Mouse (Mus musculus) embryonic fibroblast, embryonic 13.5 days (primary cell): ENCODE measurements at regions not wholly inside any gene's neighbourhood (a gene's known extent, or its start where the extent isn't known, plus 50 kb on each side); places are given as distances from the start of the nearest gene placed in this dataset.

Source experiments
- CTCF ChIP-seq: IDR thresholded peaks from 2 replicates; pipeline ENCODE4 v1.5.1; 2011; ENCODE audit warnings: mild to moderate bottlenecking, control low read depth, low read length, moderate library complexity, borderline replicate concordance; ENCODE audit not compliant: insufficient read depth
- POLR2A ChIP-seq: IDR thresholded peaks from 2 replicates; pipeline ENCODE4 v1.6.1; 2011; ENCODE audit warnings: low read depth, mild to moderate bottlenecking, control low read depth, low read length, moderate library complexity

DNA sequence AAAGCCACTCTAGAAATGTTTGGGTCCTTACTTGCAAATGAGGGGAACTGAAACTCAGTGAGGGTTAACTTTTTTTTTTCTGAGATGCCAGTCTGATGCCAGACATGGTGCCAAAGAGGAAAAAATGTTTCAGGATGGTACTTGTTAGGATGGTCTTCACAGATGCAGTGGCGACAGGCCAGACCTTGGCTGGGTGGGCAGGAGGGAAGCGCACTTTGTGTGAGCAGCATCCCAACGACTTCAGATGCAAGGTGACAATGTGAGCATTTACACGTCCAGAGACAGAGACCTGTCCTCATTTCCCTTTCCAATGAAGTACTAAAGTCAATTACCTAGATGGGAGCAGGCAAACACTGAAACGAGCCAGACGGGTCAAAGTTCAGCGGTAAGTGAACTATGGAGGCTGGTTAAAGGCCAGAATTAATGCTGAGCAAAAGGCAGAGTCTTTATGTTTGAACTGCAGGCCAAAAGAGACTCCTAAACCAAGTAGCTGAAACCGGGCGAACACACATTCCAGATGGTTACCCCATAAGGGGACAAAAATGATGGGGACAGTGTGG, 213.7 kb upstream of the Ccdc122 start:
- TF ChIP-seq CTCF: no peak
- no peak for TF ChIP-seq POLR2A
